Mouse (Mus musculus): ENCODE data around the gene 1810043G02Rik.

DNA sequence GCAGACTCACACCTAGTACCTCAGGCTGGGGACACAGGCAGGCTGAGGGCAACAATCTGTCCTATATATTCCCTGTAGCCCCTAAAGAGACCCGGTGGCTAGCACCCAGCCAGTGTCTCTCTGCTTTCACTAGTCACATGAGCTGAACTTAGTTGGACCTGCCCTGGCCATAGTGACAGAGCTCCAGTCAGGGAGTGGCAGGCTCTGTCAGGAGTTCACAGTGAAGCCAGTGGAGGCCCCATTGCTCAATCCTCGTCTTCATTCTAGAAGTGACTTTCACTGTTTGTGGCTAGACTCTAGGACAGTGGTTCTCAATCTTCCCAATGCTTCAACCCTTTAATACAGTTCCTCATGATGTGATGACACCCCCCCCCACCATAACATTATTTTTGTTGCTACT lies 53.7 kb downstream of the 1810043G02Rik start:
- TF ChIP-seq CTCF (IDR thresholded peaks at IDR 0.05; ENCODE audit: insufficient read depth, low read length) (no peak), POLR2A (IDR thresholded peaks at IDR 0.05; ENCODE audit: borderline replicate concordance, extremely low read depth, low read depth, low read length) (no peak)
